Mouse (Mus musculus) myocyte (in vitro differentiated cells): Measurements from ENCODE around the gene Sult1b1.

ENCODE experiments used
- MAX ChIP-seq: IDR thresholded peaks from one replicate; pipeline ENCODE4 v1.6.1; 2011; ENCODE audit warnings: low read depth, mild to moderate bottlenecking, control low read depth
- POLR2A ChIP-seq: IDR thresholded peaks from one replicate; pipeline ENCODE4 v1.6.1; 2011; ENCODE audit warnings: low read depth, mild to moderate bottlenecking, control low read depth, moderate library complexity; ENCODE audit not compliant: insufficient read length
- TCF3 ChIP-seq: IDR thresholded peaks from one replicate; pipeline ENCODE4 v1.6.1; 2011; ENCODE audit warnings: low read depth, control low read depth; ENCODE audit not compliant: insufficient read length
- USF1 ChIP-seq: IDR thresholded peaks from one replicate; pipeline ENCODE4 v1.6.1; 2011; ENCODE audit warnings: low read depth, mild to moderate bottlenecking, control low read depth, moderate library complexity

- no peak for TF ChIP-seq TCF3
- no peak for TF ChIP-seq POLR2A
- TF ChIP-seq USF1: no peak
- TF ChIP-seq MAX: no peak
Measured at GRCm38 (mm10) chr5:87573490-87573889, 35.5 kb upstream of the Sult1b1 start.
